Mouse (Mus musculus) myocyte (in vitro differentiated cells): ENCODE measurements around the gene Lhx5. TPM values are rescaled to one million over a fixed set of nuclear protein-coding genes. Genes with fewer than 3 reads are reported as not detected.

ENCODE experiments used
- H3K27me3 ChIP-seq: one replicate; pipeline ENCODE4 v1.6.1; 2011; ENCODE audit not compliant: control insufficient read depth, insufficient read depth, insufficient read length
- H3K36me3 ChIP-seq: one replicate; pipeline ENCODE4 v1.6.1; 2011; ENCODE audit not compliant: control insufficient read depth, insufficient read depth
- H3K4me2 ChIP-seq: one replicate; pipeline ENCODE4 v1.6.1; 2011; ENCODE audit warnings: low read depth, control low read depth
- H3K4me3 ChIP-seq: one replicate; pipeline ENCODE4 v1.5.1; 2011; ENCODE audit warnings: mild to moderate bottlenecking, control low read depth, moderate library complexity
- H3K79me2 ChIP-seq: one replicate; pipeline ENCODE4 v1.6.1; 2011; ENCODE audit not compliant: control insufficient read depth, insufficient read depth
- H3ac ChIP-seq: one replicate; pipeline ENCODE4 v1.6.1; 2011; ENCODE audit not compliant: control insufficient read depth, insufficient read length
- CEBPB ChIP-seq: IDR thresholded peaks from 2 replicates; pipeline ENCODE4 v1.6.1; 2011; ENCODE audit warnings: mild to moderate bottlenecking, moderate library complexity; ENCODE audit not compliant: poor library complexity, insufficient read depth, severe bottlenecking
- E2F4 ChIP-seq: IDR thresholded peaks from one replicate; pipeline ENCODE4 v1.6.1; 2011; ENCODE audit warnings: mild to moderate bottlenecking, control low read depth, moderate library complexity; ENCODE audit not compliant: insufficient read depth
- MAX ChIP-seq: IDR thresholded peaks from one replicate; pipeline ENCODE4 v1.6.1; 2011; ENCODE audit warnings: low read depth, mild to moderate bottlenecking, control low read depth
- MYOD1 ChIP-seq, 3 experiments: IDR thresholded peaks; one replicate each; pipeline ENCODE4 v1.6.1; 2011; ENCODE audit warnings: control low read depth in 2 of 3, low read depth in 2 of 3, mild to moderate bottlenecking in 2 of 3, moderate library complexity in 1 of 3; ENCODE audit not compliant: insufficient read length in 2 of 3, control insufficient read depth in 1 of 3
- MYOG ChIP-seq, 3 experiments: IDR thresholded peaks; one replicate each; pipeline ENCODE4 v1.6.1; 2011; ENCODE audit warnings: control low read depth in 2 of 3, low read depth in 2 of 3, mild to moderate bottlenecking in 2 of 3; ENCODE audit not compliant: insufficient read length in 2 of 3, control insufficient read depth in 1 of 3, insufficient read depth in 1 of 3
- POLR2A ChIP-seq: IDR thresholded peaks from one replicate; pipeline ENCODE4 v1.6.1; 2011; ENCODE audit warnings: low read depth, mild to moderate bottlenecking, control low read depth, moderate library complexity; ENCODE audit not compliant: insufficient read length
- POLR2AphosphoS2 ChIP-seq: IDR thresholded peaks from one replicate; pipeline ENCODE4 v1.6.1; 2011; ENCODE audit warnings: low read depth, control low read depth; ENCODE audit not compliant: insufficient read length
- REST ChIP-seq: IDR thresholded peaks from one replicate; pipeline ENCODE4 v1.6.1; 2011; ENCODE audit warnings: mild to moderate bottlenecking, control low read depth, moderate library complexity; ENCODE audit not compliant: insufficient read depth, insufficient read length
- SRF ChIP-seq: IDR thresholded peaks from one replicate; pipeline ENCODE4 v1.6.1; 2011; ENCODE audit warnings: low read depth; ENCODE audit not compliant: control insufficient read depth, insufficient read length
- TCF12 ChIP-seq: IDR thresholded peaks from one replicate; pipeline ENCODE4 v1.6.1; 2011; ENCODE audit warnings: mild to moderate bottlenecking, control low read depth; ENCODE audit not compliant: poor library complexity, insufficient read depth, severe bottlenecking
- TCF3 ChIP-seq: IDR thresholded peaks from one replicate; pipeline ENCODE4 v1.6.1; 2011; ENCODE audit warnings: low read depth, control low read depth; ENCODE audit not compliant: insufficient read length
- USF1 ChIP-seq: IDR thresholded peaks from one replicate; pipeline ENCODE4 v1.6.1; 2011; ENCODE audit warnings: low read depth, mild to moderate bottlenecking, control low read depth, moderate library complexity
- polyA plus RNA-seq: library from polyadenylated mRNA; unstranded; fragments of >200 nt; fragmentation: generic; extraction: Trizol; gene quantifications from one replicate; pipeline ENCODE4 v1.2.1, GENCODE M21; 2012; ENCODE audit warnings: missing spikeins

Gene Lhx5
- polyA plus RNA-seq, 1 experiment: not detected

DNA sequence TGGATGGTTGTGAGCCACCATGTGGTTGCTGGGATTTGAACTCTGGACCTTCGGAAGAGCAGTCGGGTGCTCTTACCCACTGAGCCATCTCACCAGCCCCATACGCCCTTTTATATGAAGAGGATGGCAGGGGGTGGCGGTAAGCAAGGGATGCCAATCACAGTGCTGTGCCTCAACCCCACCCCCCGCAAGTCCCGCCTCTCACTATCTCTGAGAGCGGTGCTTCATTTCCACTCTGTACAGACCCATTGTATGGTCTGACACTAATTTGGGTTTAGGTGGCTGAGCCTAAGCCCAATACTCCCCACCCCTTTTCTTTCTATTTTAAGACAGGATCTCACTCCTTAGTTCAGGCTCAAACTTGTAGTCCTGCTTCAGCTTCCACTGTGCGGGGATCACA is 44.4 kb downstream of the Lhx5 start:
- H3K36me3 ChIP-seq: no peaks in the 10 kb centered on the region
- no peak overlapping the region for H3K4me2 ChIP-seq
- peaks cover 63% of the 10 kb centered on the region for H3K27me3 ChIP-seq
- H3ac ChIP-seq: no peak overlapping the region
- H3K4me3 ChIP-seq: no peak overlapping the region
- no peaks in the 10 kb centered on the region for H3K79me2 ChIP-seq
- no peak for TF ChIP-seq MAX

DNA sequence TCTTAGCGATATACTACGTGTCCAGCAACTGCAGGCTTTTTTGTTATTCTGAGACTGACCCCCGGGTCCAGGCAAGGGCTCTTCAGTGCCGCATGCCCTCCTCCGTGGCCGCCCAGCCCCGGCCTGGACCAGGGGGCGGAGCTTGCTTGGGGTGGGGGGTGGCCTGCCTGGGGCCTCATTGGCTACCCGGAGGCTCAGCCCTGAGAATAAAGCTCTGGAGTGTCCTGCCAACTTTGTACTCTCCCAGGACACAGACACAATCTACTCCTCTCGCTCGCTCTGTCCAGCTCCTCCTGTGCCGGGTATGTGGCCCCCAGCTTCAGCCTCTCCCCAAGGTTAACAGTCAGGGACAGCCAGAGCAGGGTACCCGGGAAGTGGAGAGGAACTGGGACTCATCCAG is 44.8 kb downstream of the Lhx5 start, which contains the start of gene Sds:
TSS of gene Sds (plus strand) at position 231 of the 400 bp plus-strand sequence.
- Histone ChIP-seq H3K4me3 (no peak within 1 kb of the TSS), H3K27me3 (peaks cover 60% of the 10 kb centered on the region), H3K79me2 (no peaks in the 10 kb centered on the region), H3K36me3 (no peaks in the 10 kb centered on the region), H3ac (no peak within 1 kb of the TSS), H3K4me2 (no peak within 1 kb of the TSS)
- TF ChIP-seq MAX (no peak), POLR2A (no peak), MYOD1 (IDR thresholded peaks at IDR 0.05; ENCODE audit: control insufficient read depth in 1 of 3, insufficient read length in 2 of 3, low read depth in 2 of 3) (no peak), POLR2AphosphoS2 (no peak), REST (no peak), TCF3 (no peak), MYOG (IDR thresholded peaks at IDR 0.05; ENCODE audit: control insufficient read depth in 1 of 3, insufficient read depth in 1 of 3, insufficient read length in 2 of 3, low read depth in 2 of 3) (no peak), TCF12 (no peak), USF1 (no peak), SRF (no peak), CEBPB (no peak), E2F4 (no peak)

DNA sequence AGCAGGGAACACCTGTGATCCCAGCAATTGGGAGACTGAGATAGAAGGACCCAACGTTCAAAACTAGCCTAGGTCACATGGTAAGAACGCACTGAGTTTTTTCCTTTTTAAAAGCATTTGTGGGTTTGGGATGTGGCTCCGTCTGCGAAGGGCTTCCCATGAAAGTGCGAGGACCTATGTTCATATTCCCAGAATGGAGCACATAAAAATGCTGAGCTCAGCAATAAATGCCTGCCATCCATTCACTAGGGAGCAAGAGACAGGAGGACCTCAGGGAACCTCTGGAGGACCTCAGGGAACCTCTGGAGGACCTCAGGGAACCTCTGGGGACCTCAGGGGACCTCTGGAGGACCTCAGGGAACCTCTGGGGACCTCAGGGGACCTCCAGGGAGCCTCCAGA is 46.5 kb downstream of the Lhx5 start:
- Histone ChIP-seq H3K4me3 (no peak overlapping the region), H3K79me2 (no peaks in the 10 kb centered on the region), H3K27me3 (peaks cover 45% of the 10 kb centered on the region), H3K4me2 (no peak overlapping the region), H3K36me3 (no peaks in the 10 kb centered on the region), H3ac (no peak overlapping the region)
- no peak for TF ChIP-seq USF1
- no peak for TF ChIP-seq SRF

DNA sequence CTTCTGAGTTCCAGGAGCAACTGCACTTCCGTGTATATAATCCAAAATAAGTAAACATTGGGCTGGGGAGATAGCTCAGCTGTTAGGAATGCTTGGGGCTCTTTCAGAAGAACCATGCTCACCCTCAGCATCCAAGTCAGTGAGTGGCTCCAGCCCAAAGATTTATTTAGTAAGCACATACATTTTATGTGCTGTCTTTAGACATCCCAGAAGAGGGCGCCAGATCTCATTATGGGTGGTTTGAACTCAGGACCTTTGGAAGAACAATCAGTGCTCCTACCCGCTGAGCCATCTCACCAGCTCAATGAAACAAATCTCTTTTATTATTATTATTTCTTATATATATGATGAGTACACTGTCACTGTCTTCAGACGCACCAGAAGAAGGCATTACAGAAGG is 48.0 kb downstream of the Lhx5 start:
- Histone ChIP-seq H3K4me2 (no peak overlapping the region), H3ac (no peak overlapping the region), H3K4me3 (no peak overlapping the region), H3K27me3 (peaks cover 32% of the 10 kb centered on the region), H3K79me2 (no peaks in the 10 kb centered on the region), H3K36me3 (no peaks in the 10 kb centered on the region)
- no peak for TF ChIP-seq TCF3
- no peak for TF ChIP-seq CEBPB
- no peak for TF ChIP-seq POLR2A
- no peak for TF ChIP-seq MAX
- no peak for TF ChIP-seq MYOG (IDR thresholded peaks at IDR 0.05; ENCODE audit: control insufficient read depth in 1 of 3, insufficient read depth in 1 of 3, insufficient read length in 2 of 3, low read depth in 2 of 3)
- TF ChIP-seq TCF12: no peak
- TF ChIP-seq USF1: no peak
- no peak for TF ChIP-seq POLR2AphosphoS2

DNA sequence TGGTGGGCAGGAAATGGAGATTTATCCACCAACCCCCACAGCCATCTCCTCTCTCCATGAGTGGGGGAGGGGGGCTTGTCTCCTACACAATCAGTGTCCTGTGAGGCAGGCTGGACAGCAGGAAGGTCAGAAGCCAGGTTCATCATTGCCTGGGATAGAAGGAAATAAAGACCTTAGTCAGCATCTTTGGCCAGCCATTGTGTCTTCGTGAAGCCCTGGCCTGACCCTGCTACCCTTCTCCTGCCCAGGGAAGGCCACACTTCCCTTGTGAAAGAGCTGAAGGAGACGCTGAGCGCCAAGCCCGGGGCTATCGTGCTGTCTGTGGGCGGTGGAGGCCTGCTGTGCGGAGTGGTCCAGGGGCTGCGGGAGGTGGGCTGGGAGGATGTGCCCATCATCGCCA is 49.7 kb downstream of the Lhx5 start:
- no peak for TF ChIP-seq REST
- no peak for TF ChIP-seq POLR2AphosphoS2

DNA sequence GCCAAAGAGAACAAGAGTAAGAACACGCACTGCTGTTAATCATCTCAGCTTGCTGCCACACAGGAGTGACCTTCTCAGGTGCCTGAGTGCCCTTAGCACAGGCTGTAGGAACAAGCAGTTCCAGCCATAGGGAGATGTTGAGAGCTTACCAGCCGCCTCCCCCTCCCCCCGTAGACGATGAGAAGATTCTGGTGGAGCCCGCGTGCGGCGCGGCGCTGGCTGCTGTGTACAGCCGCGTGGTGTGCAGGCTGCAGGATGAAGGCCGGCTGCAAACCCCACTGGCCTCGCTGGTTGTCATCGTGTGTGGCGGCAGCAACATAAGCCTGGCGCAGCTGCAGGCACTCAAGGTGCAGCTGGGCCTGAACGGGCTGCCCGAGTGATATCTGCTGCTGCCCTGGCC is 51.9 kb downstream of the Lhx5 start:
- Histone ChIP-seq H3K79me2 (no peaks in the 10 kb centered on the region), H3ac (no peak overlapping the region), H3K4me3 (no peak overlapping the region), H3K27me3 (peaks cover 2% of the 10 kb centered on the region), H3K4me2 (no peak overlapping the region), H3K36me3 (no peaks in the 10 kb centered on the region)
- peak; percentile 79 for TF ChIP-seq POLR2AphosphoS2
- no peak for TF ChIP-seq USF1

More for the DNA sequence above, 49.7 kb downstream of the Lhx5 start:
- H3K36me3 ChIP-seq: no peaks in the 10 kb centered on the region
- no peak overlapping the region for H3K4me3 ChIP-seq
- no peak overlapping the region for H3ac ChIP-seq
- H3K27me3 ChIP-seq: peaks cover 24% of the 10 kb centered on the region
- no peak overlapping the region for H3K4me2 ChIP-seq
- H3K79me2 ChIP-seq: no peaks in the 10 kb centered on the region
